14 mouse cellular contexts compared by ENCODE assay signal in genomic region chr12:114615712-114616111, GRCm38 (mm10).
DNase-seq lines count a peak whose midpoint lies in the region.
"Had no signal": no experiment of that assay in that cellular context is flagged by ENCODE, and none has a peak within 500 bp of the region (broad histone marks: within the 10 kb centered on the region; RNA-seq: fewer than 3 reads in every experiment).

No protein-coding gene starts in this region.

- peak; percentile 10 for DNase-seq in adrenal gland, adult 2 months
- no peak for DNase-seq in adrenal gland, adult 8-10 months
- peak; percentile 76 for DNase-seq in T-cell, adult 2 months (ENCODE audit: low spot score)
- peak; percentile 56 to 76 for DNase-seq in thymus, adult 18-20 months
- peak; percentile 62 for DNase-seq in thymus, postnatal 4 days
- no peak for DNase-seq in cerebellum, postnatal 4 days (ENCODE audit: low spot score in 2 of 2)
- DNase-seq in lung, adult 18-20 months = no peak
- DNase-seq: cerebellum, adult 8-10 months; gastrocnemius, postnatal 14 days; heart, adult 2 months; kidney, adult 18-20 months; kidney, postnatal 10 days; liver, postnatal 0 days; lung, postnatal 14 days had no signal

Comparison
In these comparisons a context has a peak if more than half of its experiments do, and no peak if none do; other contexts are left out.
1. DNase-seq: peak in adrenal gland, adult 2 months (single experiment), T-cell, adult 2 months (single experiment), thymus, adult 18-20 months (2 of 2) and thymus, postnatal 4 days (single experiment); none in adrenal gland, adult 8-10 months (single experiment), cerebellum, postnatal 4 days (0 of 2) and lung, adult 18-20 months (0 of 2).